Mouse (Mus musculus): ENCODE measurements at regions not wholly inside any gene's neighbourhood (a gene's known extent, or its start where the extent isn't known, plus 50 kb on each side); places are given as distances from the start of the nearest gene placed in this dataset.

DNA sequence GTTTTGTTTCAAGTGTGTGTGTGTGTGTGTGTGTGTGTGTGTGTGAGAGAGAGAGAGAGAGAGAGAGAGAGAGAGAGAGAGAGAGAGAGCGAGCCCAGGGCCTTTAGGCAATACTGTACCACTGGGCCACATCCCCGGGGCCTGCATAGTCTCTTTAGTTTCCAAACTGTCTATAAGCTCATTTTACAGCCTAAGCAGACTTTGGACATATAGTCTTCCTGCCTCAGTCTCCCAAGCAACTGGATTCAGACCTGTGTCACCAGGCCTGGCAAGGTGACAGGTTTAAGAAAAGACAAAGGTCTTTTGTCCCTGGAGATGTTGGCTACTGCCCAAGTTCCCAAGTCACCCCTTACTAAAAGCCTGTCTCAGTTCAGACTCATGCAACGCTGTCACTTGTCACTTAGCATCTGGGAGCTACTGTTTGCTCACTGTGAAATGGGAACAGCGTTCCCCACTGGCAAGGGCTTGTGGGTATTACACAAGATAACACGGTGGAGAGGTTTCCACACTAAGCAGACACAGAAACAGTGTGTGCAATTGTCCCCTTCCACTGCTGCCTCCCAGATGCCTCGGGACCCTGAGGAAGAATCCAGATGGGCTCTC is 113.6 kb upstream of the Irf2bp2 start:
- DNase-seq = no peak

DNA sequence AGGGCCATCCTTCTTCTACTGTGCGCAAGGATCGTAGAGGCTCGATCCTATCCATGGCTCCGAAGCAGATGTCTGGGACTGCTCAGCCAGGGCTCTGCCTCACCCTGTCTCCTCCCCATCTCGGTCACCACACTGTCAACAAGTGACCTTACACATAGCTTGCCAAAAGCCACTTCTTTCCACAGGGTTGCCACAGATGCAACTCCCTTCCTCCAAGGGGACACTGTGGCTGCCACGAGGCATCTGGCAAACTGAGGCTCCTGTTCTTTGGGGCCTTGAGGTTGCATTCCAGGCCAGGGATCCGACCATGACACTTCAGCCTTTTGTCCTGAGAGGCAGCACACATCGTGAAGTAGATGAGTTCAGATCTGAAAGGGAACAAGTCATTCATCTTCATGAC is 112.5 kb upstream of the Irf2bp2 start:
- no peak for DNase-seq

DNA sequence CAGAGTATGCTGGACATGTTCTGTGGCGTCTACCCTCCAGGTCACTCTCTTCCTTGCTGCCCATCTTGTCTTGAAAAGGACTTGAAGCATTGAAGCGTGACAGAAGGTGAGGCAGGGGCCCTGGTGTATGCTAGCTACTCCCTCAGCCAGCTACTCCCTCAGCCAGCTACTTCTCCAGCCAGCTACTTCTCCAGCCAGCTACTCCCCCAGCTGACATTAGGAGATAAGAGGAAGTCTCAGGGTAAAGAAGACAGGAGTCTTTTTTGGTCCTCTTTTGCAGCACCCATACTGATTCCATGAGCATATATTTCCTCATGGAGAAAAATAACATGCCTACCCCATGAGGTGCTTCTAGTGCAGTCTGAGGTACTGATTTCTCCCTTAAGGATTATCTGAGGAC is 111.6 kb upstream of the Irf2bp2 start:
- no peak for DNase-seq

DNA sequence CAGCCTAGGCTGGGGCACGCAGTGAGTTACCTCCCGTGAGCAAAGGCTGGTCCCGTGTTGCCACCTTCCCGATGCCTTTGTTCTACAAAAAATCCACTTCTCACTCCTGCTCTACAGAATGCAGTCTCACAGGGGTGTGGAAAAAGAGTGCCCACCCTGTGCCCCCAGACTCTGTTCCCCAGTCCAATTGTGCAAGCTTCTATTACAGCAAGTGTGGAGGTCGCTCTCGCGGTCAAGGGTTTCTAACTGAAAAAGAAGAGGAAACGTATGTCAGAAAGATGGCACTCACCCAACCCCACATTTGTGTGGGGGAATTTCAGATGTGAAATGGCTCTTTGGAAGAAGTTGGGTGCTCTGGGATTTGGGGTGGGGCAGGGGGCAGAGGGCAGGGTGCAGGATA is 110.9 kb upstream of the Irf2bp2 start:
- DNase-seq = no peak

DNA sequence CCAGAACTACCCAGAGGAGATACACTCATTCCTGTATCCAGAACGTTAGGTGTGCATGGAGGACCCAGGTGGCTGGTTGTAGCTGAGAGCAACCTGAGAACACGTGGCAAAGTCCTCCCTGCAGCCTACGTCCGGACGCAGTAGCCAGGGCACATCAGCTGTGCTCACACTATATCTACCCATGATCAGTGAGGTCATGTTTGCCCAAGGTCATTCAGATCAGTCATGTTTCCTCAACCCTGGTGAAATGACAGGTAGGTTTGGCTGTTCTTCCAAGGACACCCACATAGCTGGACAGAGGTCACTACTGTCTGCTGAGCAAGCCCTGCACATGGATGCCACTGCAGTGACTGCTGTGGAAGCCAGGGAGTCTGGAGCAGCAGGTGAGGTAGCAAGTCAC is 109.8 kb upstream of the Irf2bp2 start:
- no peak for DNase-seq

DNA sequence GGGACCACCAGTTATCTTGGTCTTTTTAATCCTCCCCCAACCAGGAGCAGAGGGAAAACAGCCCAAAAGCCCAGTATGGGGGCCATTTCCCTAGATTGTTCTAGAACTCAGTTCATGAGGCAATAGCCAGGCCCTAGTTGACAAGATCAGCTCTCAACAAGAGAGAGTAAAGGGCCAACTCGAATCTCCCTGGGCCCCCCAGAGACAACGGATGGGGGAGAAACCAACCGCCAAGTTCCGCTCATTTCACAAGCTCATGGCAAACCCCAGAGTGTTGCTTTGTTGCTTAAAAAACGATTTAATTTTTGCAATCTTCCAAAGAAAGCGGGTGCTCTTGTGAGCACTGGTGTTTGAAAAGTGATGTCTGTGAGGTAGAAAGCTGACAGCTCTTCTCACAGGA is 108.5 kb upstream of the Irf2bp2 start:
- DNase-seq = no peak

DNA sequence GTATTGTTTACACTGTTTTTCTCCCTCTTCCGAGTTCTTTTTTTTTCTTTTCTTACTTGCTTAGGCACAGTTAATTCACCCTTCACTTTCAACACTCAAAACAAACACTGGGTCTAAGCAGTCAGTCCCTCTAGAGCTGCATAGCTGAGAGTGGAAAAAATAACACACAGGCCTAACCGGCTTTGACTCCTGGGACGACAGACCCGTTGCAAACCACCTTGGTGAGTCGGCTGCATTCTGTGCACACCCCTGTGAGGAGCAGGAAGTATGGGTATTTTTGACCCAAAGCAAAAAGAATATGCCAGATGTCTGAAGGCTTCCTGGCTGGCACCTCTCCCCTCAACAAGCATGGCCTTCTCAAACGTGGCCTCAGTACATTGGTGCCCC is 105.6 kb upstream of the Irf2bp2 start:
- no peak for DNase-seq

DNA sequence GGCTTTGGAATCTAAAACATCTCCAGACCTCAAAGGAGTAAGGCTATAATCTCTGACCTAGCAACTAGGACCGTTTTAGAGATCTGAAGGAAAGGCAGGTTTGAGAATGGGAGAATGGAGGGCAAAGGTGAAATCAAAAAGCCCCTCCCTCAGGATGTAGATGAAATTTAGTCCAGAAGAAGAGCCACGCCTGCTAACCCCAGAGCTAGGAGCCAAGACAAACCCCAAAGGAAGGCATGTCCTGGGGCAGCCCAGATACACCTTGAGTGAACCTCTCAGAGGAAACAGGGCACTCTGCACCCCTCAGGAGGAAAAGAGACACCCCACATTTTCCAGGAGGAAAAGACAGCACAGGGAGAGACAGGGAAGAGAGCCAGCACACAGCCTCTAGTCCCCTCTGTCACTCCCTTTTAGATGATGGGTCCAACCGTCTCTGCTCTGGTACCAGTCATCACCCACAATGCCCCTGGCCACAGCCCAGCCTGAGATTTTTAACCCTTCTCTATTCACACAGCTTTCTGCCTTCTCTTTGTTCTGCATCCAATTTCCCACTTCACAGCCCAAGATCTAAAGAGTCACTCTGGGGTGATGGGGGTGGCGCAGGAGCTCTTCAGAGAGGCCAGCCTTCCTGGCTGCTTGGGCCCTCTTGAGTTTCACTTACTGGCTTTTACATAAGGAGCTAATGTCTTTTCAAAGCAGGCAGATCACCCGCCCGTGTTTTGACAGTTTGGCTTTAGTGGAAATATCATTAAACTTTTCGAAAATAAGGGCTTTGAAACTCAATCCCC is 105.0 kb upstream of the Irf2bp2 start:
- no peak for DNase-seq

DNA sequence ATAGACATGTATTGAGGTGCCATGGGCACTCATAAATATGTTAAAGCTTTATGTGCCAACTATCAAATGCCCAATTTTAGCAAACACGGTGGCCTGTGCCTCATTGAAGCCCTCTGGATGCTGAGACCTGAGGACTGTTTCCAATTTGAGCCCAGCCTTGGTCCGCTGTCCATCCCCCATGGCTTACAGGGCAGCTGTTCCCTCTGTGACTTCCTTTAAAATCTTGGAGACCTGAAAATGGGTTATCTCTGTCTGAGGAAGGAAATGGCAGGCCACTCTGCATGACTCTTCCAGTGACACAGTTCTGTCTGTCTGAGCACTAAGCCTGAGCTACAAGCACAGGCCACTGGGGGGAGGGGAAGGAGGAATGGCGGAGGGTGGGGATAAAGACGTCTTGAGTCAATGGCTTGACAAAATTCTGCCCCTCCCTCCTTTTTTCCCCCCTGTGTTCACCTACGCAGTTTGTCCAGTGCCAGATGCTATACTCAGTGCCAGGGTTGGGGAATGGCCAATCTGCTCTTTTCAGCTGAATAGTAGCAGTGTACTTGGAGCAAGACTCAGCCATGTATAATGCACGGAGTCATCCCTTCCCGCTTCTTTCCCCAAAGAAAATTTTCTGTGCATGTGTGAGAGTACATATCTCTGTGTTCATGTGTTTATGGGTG is 102.7 kb upstream of the Irf2bp2 start:
- DNase-seq = no peak

DNA sequence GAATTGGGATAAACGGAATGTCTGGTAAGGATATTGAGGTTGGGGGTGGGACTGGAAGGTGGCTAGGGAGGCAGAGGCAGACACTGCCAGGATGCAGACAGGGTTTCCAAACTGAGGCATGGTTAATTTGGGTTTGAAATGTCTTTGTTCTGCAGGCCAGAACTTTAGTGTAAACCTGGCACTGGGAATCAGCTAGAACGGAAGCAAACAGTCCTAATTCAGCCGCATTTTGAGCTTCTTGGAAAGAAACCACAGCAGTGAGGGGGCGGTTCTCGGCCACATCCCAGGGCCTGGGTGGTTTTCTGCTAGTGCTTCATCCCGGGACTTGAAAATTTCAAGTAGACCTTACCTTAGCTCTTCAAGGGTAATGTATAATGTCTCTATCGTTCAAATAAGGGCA is 100.6 kb upstream of the Irf2bp2 start:
- peak; percentile 81 for DNase-seq

DNA sequence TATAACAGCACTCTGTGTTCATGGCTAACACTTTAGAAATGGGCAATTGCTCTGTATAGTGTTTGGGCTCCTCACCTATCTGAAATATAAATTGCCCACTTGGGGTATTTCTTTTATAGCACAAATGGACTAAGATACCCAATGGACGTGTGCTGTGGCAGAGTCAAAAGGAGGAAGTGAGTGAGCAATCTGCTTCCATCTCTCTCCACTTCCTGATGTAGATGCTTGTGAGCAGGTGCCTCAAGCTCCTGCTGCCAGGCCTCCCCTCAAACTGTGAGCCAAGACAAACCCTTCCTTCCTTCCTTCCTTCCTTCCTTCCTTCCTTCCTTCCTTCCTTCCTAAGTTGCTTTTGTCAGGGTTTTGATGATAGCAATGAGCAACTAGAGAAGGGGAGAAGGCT is 99.9 kb upstream of the Irf2bp2 start:
- no peak for DNase-seq

DNA sequence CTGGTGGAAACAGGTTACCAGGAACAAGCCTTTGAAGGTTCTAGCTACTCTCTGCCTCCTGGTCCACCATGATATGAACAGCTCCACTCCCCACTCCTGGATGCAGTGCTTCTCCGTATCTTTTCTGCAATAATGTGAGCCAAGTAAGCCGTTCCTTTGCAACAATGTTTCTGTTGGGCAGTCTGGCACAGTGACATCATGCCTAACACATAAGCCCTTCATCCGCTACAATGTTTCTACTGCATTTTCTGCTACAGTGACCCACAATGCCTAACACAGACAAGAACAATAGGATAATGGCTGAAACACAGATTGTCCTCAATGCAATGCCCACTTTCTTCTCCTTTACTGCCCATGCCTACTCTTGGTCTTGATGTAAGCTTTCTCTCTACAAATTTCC is 98.9 kb upstream of the Irf2bp2 start:
- no peak for DNase-seq

DNA sequence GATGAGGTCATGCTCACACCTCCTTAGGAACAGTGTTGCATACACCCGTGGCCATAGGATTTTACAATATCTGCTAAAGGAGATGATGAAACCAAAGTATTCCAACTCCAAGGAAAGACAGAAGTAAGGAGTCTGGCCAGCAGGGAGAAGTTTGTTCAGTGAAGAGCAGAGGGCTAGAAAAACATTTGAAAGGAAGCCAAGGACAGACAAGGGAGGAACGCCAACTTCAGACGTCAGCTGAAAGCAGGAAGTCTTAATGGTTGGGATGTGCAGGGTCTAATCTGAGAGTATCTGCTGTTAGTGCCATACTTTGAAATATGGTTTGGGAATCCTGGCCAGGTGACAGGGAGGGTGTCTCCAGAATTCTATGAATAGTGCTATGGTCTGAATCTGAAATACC is 98.5 kb upstream of the Irf2bp2 start:
- no peak for DNase-seq

DNA sequence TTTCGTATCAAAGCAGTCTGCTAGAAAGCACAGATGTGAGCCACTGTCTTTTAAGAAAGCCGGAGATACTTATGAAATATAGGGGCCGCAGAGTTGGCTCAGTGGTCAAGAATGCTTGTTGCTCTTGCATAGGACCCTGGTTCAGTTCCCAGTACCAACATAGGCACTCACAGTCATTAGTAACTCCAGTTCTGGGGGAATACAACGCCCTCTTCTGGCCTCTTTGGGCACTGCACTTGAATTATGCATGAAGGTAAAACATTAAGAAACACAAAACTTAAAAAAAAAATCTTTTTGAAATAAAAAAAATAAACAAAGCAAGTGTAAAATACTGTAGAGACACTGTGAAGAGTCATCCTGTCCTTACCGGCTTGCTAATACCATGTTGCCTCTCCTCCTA is 94.7 kb upstream of the Irf2bp2 start:
- no peak for DNase-seq

DNA sequence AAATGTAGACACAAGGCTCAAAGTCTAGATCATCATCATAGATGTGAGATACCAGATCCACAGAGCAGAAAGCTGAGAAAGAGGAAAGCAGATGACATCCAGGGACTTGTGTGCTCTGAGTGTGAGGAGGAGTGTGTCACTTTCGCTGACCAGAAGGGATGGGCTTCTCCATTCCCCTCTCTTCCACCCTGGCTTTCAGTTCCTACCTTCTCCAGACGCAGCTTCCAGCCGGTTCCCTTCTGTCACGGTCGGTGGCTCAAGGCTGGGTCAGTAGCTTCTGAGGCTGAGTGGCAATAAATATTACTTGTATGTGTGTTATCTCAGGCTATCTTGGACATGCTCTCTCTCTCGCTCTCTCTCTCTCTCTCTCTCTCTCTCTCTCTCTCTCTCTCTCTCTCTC is 94.2 kb upstream of the Irf2bp2 start:
- DNase-seq = no peak

DNA sequence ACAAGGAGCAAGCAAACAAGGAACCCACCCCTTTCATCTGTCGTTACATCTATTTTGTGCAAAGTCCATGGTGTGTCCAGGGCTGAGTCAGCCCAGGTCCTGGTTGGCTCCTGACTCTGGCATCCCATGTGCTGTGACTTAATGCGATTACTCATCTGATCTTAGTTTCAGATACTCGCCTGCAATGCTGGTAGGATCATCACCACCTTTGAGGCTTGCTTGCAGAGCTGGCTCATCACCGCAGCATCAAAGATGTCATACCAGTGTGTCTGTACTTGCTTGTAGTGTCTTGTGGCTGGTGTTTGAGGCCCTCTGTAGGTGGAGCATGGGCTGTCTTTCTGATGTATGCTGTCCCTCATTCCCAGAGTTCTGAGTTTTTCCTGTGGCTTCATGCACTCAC is 93.0 kb upstream of the Irf2bp2 start:
- DNase-seq = no peak

DNA sequence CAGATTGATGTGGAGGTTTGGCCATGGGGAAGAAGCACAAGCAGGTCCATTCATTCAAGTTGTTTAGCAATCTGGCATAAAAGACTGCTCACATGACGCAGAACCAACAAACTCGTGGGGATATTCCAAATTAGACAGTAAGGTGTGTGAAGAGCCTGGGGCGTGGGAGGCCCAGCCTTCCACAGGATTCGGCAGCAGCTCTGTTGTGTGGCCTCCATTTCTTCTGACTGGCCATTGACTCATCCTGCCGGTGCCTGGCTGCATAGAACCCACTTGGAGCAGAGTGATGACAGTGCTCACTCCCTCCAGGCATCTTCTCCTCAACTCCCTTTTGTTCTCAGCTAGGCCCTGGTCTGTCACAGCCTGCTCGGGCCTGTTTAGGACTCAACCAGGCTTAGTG is 91.6 kb upstream of the Irf2bp2 start:
- no peak for DNase-seq

DNA sequence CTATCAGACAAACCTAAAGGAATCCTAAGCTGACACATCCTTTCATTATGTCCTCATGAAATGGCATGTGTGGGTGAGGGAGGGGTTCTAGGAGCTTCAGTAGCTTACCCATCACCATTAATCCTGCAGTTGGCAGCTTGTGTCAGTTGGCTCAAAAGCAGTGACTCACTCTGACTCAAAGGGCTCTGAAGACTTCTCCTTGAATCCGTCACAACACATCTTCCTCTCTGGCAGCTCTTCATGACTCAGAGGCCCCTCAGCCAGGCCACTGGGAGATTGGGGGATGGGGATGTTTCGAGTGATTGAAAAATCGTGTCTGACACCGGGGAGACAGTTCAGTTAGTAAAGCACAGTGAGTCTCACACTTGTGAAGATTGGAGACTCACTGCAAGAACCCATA is 90.2 kb upstream of the Irf2bp2 start:
- DNase-seq = no peak

DNA sequence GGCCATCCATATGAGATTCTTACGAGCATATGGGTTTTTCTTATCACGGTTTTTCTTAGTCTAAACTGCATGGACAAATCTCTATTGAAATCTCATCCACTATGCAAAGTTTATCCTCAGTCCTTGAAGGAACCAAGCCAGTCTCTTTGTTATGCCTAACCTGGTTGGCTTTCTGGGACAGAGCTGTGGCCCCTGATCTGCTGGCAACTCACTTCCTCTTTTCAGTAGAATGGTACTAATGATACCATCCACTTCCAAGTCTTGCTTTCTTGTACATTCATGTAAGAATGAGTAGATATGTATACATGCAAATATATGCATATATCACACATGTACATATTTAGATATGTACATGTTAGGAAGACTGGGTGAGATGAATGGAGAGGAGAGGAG is 89.8 kb upstream of the Irf2bp2 start:
- no peak for DNase-seq

DNA sequence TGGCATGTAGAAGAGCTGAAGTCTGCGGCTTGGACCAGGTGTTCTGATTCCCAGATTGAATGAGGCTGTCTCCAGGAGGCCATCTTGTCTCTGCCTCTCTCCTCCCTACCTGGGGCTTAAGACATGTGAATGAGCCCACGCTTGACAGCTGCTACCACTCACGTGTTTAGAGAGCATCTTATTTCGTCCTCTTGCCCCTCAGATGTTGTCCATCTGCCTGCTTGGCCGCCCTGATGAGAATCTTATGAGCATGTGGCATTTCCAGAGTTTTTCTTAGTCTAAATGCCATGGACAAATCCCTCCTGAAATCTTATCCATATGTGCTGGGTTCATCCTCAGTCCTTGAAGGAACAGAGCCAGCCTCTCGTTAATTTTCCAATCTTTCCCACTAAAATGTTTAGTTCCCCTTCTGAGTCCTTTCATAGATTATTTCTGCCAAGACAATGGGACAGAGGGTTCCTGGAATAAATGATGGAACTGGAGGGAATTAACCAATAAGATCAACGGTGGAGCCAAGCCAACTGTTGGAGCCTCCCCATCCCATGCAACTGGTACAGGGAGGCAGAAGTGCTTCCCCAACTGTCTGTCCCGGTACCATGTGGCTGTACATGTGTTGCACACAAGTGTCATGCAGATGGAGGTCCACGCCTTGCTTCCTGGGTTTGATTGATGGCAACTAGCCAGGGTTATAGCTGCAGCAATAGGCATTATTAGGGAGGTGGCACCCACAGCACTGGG is 89.2 kb upstream of the Irf2bp2 start:
- no peak for DNase-seq

DNA sequence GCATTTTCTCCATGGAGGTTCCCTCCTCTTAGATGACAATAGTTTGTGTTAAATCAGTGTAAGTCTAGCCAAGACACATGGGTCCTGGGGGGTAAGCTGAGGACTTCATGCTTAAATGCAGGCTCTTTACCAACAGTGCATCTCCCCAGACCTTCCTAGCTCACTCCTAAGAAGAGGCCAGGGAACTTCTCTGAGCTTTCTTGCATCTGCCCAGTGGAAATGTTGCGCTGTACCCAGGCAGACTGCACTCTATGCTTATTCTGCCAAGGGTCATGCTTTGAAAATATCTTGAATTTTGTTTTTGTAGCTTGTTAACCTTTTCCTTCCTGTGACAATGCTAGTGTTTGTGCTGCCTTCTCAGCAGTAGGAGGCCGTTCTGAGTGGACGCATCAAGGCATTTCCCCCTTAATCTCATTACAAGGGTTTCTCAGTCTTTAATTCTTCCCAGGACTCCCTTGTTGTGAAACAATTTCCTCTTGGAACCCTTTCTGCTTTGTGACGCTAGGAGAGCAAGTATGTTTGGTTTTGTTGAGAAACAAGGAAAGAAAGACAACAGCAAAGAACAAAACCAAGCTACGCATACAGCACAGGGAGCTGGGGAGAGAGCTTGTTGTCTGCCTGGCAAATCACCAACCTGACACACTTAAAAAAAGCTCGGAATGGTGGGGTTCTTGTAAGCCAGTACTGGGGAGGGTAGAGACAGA is 88.3 kb upstream of the Irf2bp2 start:
- no peak for DNase-seq

DNA sequence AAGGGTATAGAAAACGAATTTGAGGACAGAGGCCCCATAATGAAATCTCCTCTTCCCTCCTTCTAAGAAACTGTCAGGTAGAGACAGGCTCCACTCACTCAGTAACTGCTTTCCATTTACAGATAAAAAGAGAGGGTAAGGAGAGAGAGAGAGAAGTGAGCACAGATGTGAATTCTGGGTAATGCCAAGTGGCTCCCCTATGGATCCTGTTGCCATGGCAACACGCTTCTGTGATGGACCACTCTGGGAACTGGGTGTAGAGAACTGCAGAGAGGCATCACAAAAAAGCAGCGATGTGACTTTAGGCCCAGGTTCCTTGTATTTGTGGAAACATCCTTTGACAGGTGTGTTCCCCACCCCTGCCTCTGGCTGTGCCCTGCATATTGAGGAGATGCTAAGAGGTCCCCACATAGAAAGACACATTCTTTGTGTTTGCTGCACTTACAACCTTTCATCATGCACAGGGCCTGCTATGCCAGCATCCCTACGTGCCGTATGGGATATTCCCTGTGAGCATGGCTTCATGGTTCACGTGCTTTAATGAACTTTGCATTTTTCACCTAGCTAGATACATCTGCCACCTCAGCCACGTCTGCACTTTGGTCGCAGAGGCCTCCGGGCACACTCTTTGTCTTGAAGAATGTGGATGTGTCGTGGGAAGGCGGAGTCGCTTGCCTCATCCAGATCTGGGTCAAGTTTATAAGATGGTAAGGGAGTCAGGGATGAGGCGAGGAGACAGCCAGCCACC is 84.4 kb upstream of the Irf2bp2 start:
- DNase-seq = no peak

Data from right cerebral cortex, postnatal 25 days (tissue).